Mouse (Mus musculus): Measurements from ENCODE around the gene Sars.

Gene Sars

DNA sequence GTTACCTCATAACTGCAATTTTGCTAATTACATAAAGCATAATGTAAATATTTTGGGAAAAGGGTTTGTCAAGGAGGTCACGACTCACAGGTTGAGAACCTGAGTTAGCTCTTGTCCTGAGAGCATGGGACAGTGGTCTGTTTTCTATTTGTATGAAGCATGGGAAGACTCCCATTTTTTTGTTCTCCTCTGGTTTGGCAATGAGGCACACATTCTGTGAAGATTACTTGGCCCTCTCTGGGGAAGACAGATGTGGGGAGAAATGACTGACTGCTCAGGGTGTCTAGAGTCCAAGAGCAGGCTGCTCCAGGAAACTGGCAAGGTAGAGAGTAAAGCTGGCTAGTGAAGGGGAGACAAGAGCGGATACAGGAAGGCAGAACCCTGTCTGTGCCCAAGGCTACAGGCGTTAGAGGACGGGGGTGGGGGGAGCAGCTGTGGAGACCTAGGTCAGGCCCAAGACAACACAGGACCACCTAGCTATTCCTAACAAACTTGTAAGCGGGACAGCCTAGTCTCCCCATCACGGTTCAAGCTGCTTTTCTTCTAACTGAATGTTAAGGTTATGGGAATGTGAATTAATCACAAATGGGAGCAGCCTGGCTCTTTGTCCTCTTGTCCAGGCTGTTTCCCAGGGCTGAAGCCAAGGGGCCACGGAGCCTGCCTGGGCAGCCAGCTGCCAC is 19.9 kb downstream of the Sars start:
- no peak for DNase-seq (ENCODE audit: low spot score)

DNA sequence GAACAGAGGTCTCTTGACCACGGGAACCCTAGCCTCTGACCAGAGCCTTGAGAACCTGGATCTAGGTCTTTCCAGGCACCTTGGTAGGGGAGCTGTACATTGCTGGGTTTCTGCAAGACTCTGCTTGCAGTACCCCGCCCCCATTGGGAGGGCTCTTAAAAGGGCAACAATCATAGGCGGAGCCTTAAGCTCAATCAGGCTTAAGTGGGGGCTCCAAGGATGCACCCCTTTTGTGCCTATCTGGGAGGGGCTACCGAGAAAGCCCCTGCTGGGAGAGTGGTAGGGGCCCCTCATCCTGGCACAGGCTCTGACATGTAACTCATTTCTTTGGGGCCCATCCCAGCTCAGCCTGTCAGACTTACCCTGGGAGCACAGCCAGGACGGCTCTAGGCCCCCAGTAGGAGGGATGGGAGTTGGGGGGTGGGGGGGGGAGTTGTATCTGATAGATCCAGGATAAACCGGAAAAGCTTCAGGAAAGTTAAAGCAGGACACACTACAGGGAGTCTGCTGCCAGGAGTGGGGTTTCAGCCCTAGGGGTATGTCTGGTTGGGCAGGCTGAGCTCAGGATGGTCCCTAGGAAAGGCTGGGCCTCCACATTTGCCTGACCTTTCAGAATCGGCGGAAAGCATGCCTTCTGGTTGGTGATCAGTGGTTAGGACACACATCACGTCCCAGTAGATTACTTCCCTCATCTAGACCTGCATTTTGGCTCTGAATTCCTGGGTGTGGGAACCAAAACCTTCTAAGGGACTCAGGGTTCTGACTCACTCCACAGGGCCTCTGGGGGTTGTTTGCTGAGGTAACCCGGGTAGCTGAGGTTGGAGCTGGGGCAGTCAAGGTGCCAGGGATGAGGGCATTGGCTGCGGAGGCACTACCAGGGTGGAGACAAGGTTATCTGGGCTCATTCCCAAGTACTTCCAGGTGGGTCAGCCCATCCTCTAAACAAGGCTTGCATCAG is 20.9 kb downstream of the Sars start:
- DNase-seq (ENCODE audit: low spot score) = no peak

DNA sequence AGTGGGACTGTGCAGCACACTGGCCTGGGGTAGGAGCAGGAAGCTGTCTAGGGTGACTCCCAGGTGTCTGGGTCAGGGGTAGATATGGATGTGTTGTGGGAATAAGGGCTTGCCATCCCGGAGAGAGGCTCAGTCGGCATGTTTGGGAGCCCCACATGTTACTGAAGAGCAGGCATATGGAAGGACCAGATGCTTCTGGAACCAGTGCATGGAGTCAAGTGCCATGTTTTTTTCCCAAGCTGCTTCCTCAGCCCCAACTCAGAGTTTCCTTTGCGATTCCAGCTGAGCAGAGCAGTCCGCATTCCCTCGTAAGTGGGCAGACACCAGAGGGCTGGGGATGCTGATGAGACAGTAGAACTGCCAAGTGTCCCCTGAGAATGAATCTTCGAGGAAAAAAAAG is 22.0 kb downstream of the Sars start:
- DNase-seq (ENCODE audit: low spot score) = no peak

DNA sequence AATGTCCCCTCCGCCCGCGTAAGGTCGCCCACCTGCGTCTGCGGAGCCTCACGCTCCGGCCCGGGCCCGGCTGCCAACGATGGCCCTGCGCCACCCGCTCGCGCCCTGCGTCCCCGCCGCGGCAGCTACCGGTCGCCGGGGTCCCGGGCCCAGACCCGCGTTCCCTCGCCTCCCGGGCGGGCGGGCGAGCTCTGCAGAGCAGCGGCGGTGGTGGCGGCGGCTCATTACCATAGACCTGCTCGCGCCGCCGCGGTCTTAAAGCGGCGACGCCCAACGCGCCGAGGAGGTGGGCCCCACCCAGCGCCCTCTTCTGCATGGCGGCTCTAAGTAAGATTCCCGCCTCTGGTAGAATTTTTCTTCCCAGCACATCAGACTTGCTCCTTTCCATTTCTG is 29.2 kb downstream of the Sars start:
- DNase-seq (ENCODE audit: low spot score) = no peak

DNA sequence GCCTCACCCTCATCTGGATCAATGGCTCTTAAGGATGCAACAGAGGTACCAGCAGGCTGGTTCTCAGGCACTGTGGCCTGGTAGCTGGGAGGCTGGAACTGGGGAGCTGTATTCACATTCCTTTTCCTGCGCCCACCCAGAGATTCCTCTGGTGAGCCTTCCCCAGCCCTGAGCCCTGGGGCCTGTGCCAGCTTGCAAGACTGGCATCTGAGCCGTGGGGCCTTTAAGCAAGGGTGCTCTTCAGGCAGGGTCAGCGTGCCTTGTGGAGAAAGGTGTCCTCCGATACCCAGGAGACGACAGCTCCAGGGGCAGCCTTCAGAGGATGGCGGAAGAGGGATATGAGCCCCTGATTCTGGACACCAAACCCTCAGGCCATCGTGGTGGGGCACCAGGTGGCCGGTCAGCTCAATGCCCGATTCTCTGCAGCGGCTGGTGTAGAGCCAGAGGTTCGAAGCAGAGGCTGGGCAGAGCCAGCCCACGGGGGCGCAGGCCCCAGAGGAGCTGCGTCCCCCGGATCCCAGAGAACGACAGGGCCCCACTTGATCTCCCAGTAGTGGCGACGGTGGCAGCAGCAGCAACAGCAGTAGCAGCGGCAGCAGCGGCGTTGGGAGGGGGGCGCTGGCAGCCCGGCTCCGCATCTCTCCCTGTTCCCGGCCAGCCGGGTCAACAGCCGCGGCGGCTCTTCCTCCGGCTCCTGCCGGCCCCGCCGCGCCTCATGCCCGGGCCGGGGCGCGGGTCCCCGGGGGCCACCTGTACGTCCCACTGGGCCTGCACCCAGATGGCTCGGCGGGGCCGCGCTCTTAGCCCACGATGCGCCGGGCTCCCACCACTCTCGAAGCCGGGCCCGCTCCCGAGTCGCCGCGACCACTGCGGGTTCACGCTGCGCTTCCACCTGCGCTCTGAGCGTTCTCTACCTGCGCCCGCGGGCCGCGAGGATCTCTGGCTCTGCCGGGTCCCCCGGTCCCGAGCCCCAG is 29.9 kb downstream of the Sars start, which contains the start of gene Celsr2:
Gene Celsr2 (minus strand): TSS at position 696 of the 974 bp plus-strand sequence.
- no peak for DNase-seq (ENCODE audit: low spot score)

DNA sequence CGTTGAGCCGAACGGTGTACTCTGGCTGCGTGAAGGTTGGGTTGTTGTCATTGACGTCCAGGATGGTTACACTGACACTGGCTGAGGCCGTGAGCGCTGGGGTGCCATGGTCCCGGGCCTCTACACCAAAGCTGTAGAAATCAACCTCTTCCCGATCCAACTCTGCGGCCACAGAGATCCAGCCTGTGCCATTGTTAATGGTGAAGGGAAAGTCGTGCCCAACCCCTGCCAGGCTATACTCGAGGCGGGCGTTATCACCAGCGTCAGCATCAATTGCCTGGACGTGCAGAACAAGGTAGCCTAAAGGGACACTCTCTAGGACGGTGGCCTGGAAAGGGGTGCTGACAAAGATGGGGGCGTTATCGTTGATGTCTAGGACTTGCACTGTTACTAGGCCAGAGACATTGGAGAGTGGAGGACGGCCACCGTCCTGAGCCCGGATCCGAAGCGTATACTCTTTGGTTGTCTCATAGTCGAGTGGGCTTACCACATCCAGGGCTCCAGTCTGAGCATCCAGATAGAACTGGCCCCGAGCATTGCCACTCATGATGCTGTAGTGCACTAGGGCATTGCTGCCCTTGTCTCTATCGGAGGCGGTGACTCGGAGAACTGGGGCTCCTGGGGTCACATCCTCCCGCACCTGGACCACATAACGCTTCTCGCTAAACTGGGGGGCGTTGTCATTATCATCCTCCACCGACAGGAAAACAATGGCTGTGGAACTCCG is 31.2 kb downstream of the Sars start:
- DNase-seq (ENCODE audit: low spot score) = no peak

DNA sequence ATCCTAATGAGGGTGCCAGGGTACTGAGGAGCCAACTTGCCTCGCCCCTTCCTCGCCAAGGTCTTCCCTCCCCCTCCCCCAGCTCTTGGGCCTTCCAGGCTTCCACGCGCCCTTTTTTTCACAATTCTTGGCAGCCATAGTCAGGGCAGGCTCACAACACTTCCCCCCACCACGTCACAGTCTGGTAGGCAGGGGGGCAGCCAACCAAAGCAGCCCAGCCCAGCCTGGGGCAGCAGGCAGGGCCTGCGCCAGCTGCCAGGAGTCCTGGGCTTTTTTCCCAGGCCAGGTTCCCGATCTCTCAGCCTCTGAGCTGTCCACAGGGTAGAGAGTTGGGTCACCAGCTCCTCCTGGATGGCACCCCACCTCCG is 33.3 kb downstream of the Sars start:
- DNase-seq (ENCODE audit: low spot score) = peak; percentile 45

DNA sequence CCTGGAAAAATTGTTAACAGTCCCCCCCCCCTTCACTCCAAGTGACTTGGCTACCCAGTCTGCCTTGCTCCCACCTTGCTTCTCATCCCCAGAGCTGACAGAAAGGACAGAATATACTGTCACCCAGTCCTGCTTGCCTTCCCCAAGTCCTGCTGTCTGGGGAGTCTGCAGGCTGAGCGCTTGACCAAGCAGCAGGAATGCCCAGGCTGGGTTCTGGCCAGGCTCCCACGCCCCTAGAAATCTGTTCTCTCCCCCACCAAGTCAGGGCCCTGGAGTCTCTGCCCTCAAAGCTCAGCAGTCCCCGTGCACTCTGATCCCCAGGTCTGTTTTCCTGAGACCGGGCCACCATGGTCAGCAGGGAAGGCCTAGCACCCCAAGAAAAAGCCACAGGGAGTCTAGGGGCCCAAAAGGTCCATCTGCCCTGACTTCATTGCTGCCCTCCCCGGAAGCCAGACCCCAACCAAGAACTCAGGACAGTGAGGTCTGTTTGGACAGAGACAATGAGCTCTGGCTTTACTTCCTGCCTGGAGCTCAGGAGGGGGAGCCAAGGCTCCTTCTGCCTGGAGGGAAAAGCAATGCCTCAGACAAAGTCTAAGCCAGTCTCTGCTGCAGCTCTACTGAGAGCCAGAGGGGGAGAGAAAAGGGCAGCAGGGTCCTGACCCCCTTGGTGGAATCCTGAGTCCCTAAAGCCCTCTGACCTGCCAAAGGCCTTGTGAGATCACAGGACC is 33.8 kb downstream of the Sars start:
- no peak for DNase-seq (ENCODE audit: low spot score)

DNA sequence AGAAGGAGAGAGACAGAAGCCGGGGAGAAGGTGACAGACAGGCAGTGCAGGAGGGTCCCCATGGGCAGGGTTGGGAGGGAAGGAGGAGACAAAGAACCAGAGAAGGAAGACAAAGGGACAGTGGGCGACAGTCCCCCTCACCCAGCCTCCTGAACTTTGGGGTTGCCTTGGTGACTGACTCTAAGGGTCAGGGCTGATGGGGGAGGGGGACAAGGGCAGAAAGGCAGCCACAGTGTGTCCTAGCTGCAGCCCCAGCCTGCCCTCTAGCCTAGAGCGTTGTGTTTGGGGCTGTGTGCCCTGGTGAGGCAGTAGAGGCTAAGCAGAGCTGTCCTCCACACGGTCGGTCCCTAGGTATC is 34.7 kb downstream of the Sars start:
- DNase-seq (ENCODE audit: low spot score) = no peak

DNA sequence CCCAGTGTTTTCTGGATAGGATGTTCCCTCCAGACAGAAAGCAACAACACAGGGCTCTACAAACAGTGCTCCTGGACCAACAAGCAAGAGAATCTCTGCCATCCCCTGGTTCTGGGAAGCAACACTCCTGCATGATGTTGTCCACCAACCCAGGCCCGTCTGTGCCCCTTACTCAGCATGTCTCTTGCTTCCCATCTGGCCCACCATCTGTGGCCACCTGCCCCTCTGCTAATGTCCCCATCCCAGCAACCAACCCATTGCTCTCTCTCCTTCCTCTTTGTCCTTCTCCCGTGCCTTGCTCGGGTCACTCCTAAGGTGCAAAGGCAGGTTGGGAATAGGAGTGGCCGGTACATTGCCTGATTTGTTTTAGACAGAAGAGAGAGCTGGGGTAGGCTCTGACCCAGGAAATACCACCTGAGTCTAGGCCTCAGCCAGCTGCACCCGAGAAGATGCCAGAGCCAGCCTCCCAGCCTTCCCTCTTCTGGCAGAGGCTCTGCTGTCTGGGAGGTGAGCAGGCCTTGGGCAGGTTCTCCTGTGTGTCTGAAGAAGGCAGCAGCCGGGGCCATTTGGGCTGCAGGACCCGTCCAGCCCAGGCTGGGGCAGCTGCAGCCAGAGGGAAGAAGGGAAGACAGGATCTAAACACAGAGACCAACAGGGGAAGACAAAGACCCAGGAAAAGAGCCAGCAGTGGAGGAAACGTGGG is 35.2 kb downstream of the Sars start:
- no peak for DNase-seq (ENCODE audit: low spot score)

DNA sequence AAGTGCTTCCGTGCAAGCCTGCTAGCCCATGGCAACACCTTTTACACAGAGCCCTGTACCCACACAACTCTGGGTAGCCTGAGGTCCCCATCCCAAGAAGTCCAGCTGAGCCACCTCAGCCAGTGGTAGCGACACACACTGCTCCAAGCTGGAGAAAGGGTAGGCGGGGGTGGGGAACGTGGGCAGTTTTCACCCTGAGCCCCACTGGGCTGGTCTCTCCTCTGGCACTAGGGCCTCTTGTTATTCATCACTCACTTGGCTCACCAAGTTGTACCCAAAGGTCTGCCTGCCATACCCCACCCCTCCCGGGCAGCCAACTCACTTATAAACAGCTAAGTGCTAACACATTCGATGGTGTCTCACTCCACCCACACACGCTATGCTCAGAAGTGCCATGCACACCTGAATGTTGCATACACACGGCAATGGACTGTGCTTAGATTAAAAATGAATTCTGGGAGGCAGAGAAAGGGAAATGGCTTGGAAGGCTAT is 36.4 kb downstream of the Sars start:
- DNase-seq (ENCODE audit: low spot score) = no peak

DNA sequence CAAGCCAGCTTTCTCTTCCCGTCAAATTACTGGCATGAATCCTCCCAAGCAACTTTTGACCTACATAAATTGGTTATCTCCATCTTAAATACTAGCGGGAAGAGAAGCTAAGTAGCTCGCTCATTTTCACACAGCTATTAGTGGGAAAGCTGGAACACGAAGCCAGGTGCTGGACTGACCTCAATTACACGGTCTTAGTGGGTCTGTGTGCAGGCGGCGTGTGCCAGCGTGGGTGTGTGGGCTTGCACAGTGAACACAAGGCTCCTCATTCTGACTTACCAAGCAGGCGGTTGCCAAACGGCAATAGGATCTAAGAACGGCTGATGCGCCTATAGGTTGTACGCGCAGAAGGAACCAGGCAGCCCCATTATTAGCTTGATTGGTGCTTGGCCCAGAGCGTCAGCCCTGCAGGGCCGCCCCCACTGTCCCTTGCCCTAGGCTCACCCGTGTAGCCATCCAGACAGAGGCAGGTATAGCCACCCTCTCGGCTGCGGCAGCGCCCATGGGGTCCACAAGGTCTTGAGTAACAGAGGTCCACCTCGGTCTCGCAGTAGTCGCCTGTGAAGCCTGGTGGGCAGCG is 38.6 kb downstream of the Sars start:
- DNase-seq (ENCODE audit: low spot score) = no peak

DNA sequence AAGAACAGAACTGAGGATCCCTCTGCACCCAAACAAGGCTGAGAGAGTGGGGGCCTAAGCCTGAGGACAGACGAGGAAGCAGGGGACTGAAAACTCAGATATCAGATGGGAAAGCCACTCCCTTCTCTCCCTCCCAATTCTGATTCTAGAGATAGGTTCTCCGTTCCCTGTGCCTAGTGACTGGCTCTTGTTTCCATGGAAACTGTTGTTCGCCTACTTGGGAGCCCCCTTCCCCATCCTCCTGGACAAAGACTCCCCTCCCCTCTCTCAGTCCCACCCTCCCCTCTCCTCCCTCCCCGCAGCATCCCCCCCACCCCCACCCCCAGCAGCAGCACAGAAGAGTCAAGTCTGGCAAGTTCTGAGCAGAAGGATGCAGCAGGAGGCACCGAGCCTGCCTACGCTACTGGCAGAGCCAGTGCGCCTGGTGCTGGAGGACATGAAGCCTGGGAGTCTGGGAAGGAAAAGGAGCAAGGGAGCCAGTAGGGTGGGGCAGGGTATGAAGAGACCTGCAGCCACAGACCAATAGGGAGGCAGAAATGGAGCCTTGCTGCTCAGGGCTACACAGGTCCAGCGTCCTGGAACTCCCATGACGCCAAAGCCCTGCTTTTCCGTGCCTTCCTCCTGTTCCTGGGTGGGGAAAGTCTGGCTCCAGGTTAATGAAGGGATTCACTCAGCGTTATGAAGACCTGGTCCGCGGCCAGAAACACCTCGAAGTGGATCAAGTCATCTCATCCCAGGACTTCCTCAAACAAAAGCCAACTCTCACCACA is 39.3 kb downstream of the Sars start:
- DNase-seq (ENCODE audit: low spot score) = no peak

DNA sequence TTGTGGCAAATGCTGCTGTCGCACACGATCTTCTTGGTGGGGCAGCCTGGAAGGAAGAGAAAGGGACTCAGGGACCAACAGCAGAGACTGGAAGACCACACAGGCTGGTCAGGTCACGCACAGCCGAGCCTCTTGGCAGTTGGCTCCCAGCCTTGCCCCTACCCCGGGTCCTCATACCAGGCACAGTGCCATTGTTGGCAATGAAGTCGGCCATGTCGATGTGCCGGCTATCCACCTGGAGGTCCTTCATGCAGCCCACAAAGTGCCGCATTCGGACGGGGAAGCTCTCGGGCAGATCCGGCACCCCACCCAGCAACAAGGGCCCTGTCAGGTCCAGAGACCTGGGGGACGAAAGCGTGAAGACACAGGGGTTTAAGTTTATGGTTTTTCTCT is 42.5 kb downstream of the Sars start:
- DNase-seq (ENCODE audit: low spot score) = no peak

DNA sequence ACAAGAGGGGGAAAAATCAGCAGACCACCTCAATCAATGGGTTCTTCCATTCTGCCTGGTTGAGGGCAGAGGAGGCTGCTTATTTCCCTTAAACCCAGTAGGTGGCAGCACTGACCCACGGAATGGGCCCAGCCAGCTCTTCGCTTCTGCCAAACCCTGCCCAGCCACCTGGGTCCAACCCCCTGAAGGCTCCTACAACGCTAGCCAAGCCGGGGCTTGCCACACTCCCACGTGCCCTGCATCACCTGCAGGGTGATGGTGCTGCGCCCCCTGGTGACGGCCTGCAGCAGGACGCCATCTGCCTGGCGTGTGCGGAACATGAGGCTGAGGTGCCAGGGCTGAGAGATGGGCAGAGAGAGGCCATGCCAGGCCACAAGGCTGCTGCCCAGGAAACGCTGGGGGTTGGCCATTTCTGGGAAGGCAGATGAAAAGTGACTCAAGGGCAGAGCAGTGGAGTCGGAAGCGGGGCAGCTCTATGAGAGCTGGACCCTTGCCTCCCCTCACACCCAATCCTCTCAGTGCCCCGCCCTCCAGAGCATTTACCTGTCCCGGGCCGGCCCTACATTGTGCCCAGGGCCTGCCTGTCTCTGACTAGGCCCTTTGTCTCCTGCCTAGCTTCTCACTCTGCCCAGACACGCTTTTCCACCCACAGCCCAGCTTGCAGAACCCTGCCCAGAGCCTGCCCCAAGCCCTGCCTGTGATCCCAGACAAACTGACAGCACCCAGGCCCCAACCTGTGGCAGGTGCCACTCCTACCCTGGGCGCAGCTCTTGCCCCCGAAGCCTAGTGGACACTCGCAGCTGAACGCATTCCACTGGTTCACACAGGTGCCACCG is 43.1 kb downstream of the Sars start:
- peak; percentile 86 for DNase-seq (ENCODE audit: low spot score)

DNA sequence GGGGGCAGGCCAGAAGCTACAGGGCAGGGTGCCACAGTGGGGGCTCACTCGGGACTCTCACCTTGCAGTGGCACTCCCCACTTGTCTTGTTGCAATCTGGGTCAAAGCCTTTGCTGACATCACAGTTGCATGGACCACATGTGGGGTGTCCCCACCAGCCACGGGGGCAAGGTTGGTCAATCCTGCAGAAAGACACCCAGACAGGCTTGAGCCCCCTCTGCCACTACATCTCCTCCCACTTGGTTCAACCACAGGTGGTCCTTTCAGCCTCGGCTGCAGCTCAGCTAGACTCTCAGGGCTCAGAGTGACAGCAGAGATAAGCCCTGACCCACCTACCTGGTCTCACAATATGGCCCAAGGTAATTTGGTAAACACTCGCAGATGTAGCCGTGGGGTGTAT is 44.6 kb downstream of the Sars start:
- DNase-seq (ENCODE audit: low spot score) = no peak

DNA sequence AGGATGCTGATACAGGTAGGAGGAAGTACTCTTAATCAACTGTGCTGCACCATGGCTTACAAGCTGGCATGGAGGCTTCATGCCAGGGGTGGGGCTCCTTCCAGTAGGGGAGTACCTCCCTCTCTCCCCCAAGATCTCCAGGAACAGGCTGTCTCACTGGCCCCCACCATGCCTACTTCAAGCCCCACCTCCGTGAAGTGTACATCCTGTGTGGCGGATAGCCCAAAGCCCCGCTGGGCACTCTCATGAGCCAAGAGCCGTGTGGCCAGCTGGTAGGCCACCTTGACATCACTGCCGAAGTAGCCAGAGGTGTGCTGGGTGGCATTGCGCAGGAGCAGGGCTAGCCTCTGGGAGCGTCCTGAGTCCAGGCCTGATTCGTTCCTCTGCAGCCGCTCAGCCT is 46.7 kb downstream of the Sars start:
- no peak for DNase-seq (ENCODE audit: low spot score)

DNA sequence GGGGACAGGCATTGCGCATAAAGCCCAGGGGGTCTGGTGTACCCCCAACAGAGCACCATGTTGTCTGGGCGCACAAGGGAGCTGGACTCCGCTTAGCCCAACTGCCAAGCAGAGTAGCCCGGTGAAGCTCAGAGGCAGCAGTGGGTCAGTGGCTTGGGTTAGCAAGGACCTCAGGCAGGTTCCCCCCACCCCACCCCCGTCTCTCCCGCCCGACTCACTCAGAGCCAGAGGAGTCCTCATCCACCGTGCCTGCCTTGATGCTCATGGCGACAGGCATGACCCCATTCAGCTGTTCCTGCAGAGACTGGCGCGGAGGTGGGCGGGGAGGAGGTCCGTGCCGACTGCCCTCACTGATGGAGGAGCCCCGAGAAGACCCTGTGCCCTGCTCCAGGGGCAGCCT is 52.2 kb downstream of the Sars start:
- DNase-seq (ENCODE audit: low spot score) = no peak

All from adipocyte (in vitro differentiated cells).